Mouse (Mus musculus) embryonic fibroblast, embryonic 13.5 days (primary cell): ENCODE measurements at regions not wholly inside any gene's neighbourhood (a gene's known extent, or its start where the extent isn't known, plus 50 kb on each side); places are given as distances from the start of the nearest gene placed in this dataset.

Experiments
- CTCF ChIP-seq: IDR thresholded peaks from 2 replicates; pipeline ENCODE4 v1.5.1; 2011; ENCODE audit warnings: mild to moderate bottlenecking, control low read depth, low read length, moderate library complexity, borderline replicate concordance; ENCODE audit not compliant: insufficient read depth
- POLR2A ChIP-seq: IDR thresholded peaks from 2 replicates; pipeline ENCODE4 v1.6.1; 2011; ENCODE audit warnings: low read depth, mild to moderate bottlenecking, control low read depth, low read length, moderate library complexity

- TF ChIP-seq CTCF (no peak), POLR2A (no peak)
These were observed 258.8 kb downstream of the Rplp1 start for GRCm38 (mm10) chr9:61655433-61655981.
